Mouse (Mus musculus): ENCODE data around the gene Nod1.
"Not testable (repeated sequence)": the region's sequence is repeated elsewhere in the genome, so short reads cannot be mapped to it uniquely, and the experiment has no call there.

The Nod1 gene

GRCm38 (mm10) chr6:54988141-54988540 is 15.7 kb upstream of the Nod1 start:
- in situ Hi-C loops (cut with MboI; ENCODE audit: low sequenced_read_pairs): no loop called here

DNA sequence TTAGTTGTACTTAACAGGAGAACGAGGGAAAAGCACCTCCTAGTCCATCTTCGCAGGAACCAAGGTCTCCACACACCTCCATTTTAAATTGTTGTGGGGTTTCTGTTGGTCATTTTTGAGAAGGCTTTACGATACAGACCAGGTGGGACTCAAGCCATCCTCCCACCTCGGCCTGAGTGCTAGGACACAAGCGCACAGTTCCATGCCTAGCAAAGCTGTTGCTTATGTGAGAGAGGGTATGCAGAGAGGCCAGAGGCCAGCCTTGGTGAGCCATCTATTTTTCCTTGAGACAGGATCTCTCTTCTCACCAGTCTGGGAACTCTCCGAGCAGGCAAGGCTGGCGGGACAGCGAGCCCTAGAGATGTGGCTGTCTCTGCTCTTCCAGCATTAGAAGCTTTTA is 11.7 kb upstream of the Nod1 start:
- in situ Hi-C loops (cut with MboI; ENCODE audit: low sequenced_read_pairs): no loop called here

GRCm38 (mm10) chr6:54983526-54984050 is 11.2 kb upstream of the Nod1 start:
- in situ Hi-C loops (cut with MboI; ENCODE audit: low sequenced_read_pairs): no loop called here

GRCm38 (mm10) chr6:54979426-54979825 is 7.0 kb upstream of the Nod1 start:
- in situ Hi-C loops (cut with MboI; ENCODE audit: low sequenced_read_pairs): no loop called here

- in situ Hi-C loops (cut with MboI; ENCODE audit: low sequenced_read_pairs): no loop called here
Observed at GRCm38 (mm10) chr6:54975616-54976015, 3.2 kb upstream of the Nod1 start.

DNA sequence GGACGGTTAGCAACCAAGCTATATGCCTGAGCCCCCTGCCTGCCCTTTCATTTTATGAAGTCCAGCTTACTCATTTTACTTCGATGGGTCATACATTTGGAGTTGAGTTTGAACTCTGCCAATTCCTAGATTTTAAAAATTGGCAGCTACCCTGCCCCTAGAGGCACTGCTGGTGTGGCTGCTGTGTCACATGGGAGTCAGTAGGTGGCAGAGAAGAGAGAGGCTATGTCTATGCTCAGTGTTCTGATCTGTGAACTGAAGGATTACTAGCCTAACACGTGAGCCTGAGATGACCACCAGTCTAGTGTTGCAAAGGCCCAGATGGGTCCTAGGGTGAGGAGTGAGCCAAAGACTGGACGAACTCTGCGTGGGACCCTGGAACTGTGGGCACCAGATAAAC is 2.1 kb upstream of the Nod1 start:
- in situ Hi-C loops (cut with MboI; ENCODE audit: low sequenced_read_pairs): no loop called here

- in situ Hi-C loops (cut with MboI; ENCODE audit: low sequenced_read_pairs): no loop called here
Observed at GRCm38 (mm10) chr6:54972929-54973211, 458 bp upstream of the Nod1 start.

DNA sequence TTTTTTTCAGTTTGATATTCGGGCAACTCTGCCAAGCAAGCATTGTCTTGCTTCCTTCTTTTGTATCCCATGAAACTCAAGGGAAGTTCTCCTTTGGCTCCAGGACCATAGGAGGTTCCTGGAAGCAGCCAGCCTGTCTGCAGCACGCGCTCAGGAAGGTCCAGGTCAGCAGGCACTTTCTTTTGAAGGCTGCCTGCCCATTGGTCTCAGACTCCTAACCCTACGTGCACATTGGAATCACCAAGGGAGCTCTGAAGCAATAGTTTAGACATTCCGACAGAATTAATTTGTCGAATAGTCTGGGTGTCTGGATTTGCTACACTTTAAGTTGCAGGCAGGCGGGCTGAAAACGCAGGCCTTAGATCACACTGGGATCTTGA is 691 bp downstream of the Nod1 start:
- in situ Hi-C loops (cut with MboI; ENCODE audit: low sequenced_read_pairs): no loop called here

DNA sequence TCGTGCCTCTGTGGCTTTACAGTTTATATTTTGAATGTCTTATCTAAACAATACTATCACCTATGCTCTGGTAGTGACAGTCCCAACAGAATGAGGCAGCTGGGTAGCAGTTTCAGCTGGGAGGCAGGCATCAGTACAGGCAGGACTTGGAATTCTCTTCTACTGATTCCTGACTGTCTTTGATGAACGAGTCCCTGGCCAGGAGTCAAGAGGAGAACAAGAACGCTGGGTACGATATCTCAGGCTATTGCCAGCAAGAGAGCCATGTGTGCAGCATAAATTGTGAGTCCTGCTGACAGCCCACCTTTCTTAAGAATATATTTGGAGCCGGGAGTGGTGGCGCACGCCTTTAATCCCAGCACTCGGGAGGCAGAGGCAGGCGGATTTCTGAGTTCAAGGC is 1.9 kb downstream of the Nod1 start:
- in situ Hi-C loops (cut with MboI; ENCODE audit: low sequenced_read_pairs): no loop called here

- in situ Hi-C loops (cut with MboI; ENCODE audit: low sequenced_read_pairs): no loop called here
Observed at GRCm38 (mm10) chr6:54969801-54970200, 2.6 kb downstream of the Nod1 start.

DNA sequence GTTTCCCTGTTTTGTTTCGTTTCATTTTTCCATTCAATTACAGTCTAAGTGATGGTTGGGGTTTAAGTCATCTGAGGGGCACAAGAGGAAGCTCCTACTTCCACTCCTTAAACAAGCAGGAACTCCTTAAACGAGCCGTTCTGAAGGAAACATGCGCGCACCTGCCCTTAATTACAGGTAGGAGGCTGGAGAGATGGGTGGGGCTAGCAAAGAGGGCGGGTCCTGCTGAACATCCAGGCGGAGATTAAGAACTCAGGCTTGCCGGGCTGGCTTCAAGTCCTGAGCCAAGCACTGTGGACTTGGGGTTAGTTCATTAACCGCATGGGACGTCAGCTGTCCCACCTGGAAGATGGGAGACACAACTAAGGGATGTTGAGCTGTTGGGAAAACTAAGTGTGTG is 4.8 kb downstream of the Nod1 start:
- in situ Hi-C loops (cut with MboI; ENCODE audit: low sequenced_read_pairs): no loop called here

- in situ Hi-C loops (cut with MboI; ENCODE audit: low sequenced_read_pairs): no loop called here
Observed at GRCm38 (mm10) chr6:54965234-54965633, 7.2 kb downstream of the Nod1 start.

DNA sequence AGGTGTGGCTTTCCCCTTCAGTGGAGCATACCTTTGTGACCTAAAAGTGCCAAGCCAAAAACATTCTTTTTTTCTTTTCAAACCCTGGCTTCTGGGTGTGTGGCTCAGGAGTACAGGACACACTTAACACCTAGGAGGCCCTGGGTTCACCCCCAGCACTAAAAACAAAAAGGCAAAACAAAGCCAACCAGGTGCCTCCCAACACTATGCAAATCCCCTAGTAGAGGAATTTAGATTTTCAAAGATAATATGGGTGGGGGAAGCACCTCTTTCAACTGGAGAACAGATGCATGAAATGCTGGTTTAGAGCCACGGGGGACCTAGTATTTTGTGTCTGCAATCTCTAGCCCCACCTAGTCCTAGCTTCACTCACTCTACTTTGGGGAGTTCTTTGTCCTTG is 7.7 kb downstream of the Nod1 start:
- in situ Hi-C loops (cut with MboI; ENCODE audit: low sequenced_read_pairs): no loop called here

DNA sequence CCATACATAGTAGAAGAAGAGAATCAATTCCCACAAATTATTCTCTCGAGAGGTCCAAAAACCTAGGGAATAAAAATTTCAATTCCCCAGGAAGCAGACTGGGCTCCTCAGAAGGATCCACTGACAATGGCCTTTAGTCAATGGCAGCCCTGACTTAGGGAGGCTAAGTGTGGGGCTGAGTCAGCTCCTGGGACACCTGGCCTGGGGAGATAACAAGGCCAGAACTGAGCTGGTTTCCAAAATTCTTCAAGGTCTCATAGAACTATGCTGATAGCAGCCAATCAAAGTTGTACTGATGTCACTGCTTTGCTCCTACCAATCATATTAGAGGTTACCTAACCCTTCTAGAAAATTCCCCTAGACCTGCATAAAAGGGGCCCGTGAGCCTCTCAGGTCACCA is 8.8 kb downstream of the Nod1 start:
- in situ Hi-C loops (cut with MboI; ENCODE audit: low sequenced_read_pairs): no loop called here

GRCm38 (mm10) chr6:54957655-54958054 is 14.8 kb downstream of the Nod1 start:
- in situ Hi-C loops (cut with MboI; ENCODE audit: low sequenced_read_pairs): no loop called here

DNA sequence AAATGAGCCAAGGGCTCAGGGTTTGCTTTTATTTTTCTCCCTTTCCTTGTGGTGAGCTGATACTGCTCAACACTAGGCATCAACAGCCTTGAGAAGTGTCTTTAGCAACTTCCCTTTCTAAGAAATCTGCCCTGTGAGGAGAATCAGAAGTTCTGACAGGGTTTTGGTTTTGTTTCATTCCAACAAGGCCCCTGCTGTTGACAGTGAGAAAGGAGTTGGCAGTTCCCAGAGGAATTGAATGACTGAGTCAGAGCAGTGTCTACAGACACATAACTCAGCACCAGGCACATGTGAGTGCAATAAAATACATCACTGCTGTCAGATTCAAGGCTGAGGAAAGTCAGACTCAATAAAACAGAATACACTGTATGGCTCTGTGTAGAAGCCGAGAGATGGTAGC is 16.0 kb downstream of the Nod1 start:
- in situ Hi-C loops (cut with MboI; ENCODE audit: low sequenced_read_pairs): no loop called here

DNA sequence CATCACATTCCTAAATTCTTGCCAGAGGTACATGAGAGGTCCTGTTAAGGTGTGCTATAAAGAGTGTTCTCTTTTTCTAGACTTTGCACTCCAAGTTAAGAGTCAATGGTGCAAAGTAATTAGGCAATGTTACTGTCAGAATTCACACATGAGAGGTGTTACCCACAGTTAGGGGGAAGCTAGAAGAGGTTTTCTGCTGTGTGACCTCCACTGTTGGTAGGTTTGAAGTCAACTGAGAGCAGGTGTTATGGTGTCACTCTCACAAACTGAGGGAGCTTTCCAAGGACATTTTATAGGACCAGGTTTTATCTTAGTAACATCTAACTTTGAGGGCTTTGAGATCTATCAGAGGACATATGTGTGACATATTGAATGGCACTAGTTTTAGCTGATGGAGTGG is 16.5 kb downstream of the Nod1 start:
- in situ Hi-C loops (cut with MboI; ENCODE audit: low sequenced_read_pairs): no loop called here

DNA sequence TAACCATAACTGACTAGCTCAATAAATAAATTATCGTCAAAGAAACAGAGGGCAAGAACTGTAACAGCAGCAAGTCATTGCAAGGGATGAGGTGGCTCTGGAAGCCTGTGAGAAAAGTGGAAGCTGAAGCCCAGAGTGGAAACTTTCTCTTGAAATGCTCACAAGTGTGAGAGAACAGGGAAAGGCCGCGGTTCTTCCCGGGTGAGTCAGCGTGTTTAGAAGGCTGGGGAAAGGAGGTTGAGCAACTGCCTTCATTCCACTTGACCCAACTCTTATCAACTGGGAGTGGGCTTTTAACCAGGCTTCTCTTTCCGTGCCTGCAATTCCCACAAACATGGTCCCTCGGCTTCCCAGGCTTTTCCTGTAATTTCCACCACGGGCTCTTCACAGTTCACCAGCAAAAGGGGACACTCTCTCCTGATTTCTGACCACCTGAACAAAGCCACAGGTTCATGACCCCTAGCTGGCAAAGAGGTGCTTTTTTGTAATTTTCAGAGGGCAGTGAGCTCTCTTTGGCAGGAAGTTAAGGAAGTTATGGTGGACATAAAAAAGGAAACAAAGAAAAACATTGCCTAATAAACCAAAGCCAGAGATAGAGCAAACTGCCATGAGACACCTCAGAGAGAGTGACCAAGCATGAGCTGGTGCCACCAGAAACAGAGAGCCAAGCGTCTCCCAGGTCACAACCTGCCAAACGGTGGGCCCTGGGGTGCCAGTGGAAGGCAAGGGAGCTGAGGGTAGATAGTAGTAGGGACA is 17.6 kb downstream of the Nod1 start:
- in situ Hi-C loops (cut with MboI; ENCODE audit: low sequenced_read_pairs): no loop called here

DNA sequence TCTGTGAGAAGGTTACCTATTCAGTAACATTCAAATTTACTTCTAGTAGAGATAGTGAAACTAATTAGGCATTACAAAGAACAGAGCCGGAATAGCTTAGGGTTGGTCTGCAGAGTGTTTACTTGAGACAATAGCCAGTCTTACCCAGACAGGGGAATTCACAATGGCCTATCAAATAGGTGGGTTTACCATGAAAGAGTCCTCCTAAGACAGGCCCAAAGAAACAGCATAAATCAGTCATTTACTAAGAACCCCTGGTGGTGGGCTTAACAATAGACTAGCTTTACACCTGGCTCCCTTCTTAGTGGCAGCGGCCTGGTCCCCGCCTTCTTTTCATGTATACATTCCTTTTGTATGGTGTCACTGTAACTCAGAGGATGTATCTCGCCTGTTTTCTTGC is 19.0 kb downstream of the Nod1 start:
- in situ Hi-C loops (cut with MboI; ENCODE audit: low sequenced_read_pairs): not testable (repeated sequence)

GRCm38 (mm10) chr6:54952542-54952941 is 19.9 kb downstream of the Nod1 start:
- in situ Hi-C loops (cut with MboI; ENCODE audit: low sequenced_read_pairs): no loop called here

- in situ Hi-C loops (cut with MboI; ENCODE audit: low sequenced_read_pairs): no loop called here
Observed at GRCm38 (mm10) chr6:54948682-54949081, 23.7 kb downstream of the Nod1 start.

DNA sequence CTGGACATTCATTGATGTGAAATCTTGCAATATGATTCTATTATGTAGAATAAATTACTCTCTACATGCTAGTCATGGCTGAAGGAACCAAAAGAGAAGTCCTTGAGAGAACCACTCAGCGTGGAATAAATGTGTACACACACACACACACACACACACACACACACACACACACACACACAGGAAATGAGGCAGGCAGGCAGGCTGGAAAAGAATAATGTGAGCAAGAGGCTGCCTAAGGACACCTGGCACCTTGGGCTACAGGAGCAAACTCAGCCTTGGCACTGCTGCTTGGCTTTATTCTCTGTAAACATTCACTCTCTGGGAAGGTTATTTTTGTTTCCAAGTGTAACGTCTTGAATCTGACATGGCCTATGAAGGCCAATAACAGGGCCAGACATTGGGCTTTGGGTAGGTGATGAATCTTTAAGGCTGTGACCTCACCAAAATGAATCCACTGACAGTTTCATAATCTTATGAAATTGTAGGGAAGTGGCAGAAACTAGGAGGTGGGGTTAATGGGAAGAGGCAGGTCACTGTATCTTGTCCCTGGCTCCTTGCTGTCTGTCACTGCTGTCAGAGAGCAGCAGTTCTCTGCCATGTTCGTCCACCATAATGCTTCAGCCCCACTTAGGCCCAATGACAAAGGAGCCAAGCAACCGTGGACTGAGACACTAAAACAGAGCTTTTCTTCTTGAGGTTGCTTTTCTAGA is 26.0 kb downstream of the Nod1 start:
- in situ Hi-C loops (cut with MboI; ENCODE audit: low sequenced_read_pairs): no loop called here

DNA sequence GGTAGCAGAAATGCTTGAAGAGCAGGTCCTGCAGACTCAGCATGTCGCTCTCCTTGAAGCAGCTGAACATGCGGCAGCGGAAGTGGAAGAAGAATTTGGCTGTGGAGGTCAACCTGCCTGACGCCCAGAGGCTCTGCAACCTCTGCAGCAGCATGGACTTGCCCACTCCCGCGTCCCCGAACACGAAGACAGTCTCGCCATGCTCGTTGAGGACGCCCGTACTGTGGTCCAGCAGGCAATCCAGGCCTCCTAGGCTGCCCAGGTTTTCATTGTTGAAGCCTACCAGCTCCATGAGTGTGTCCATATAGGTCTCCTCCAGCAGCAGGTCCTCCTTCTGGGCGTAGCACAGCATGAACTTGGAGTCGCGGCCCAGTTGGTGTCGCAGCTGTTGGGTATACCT is 27.9 kb downstream of the Nod1 start:
- in situ Hi-C loops (cut with MboI; ENCODE audit: low sequenced_read_pairs): no loop called here

All from CH12F3 (cell line).